Mouse (Mus musculus) liver, adult 10 weeks (tissue): Measurements from ENCODE around the gene 6430550D23Rik. TPM values are rescaled to one million over a fixed set of nuclear protein-coding genes. Genes with fewer than 3 reads are reported as not detected.

Experiments used
- polyA plus RNA-seq: library from polyadenylated mRNA; stranded (reverse); fragments of 350-450 nt; fragmentation: Illumina TruSeq; extraction: RNeasy Lipid Tissue Mini Kit (QIAGEN cat#74804); gene quantifications from one replicate; pipeline ENCODE4 v1.2.3, GENCODE M21; 2014; ENCODE audit warnings: low read depth, low replicate concordance

The 6430550D23Rik gene
- polyA plus RNA-seq: 2.9 TPM

DNA sequence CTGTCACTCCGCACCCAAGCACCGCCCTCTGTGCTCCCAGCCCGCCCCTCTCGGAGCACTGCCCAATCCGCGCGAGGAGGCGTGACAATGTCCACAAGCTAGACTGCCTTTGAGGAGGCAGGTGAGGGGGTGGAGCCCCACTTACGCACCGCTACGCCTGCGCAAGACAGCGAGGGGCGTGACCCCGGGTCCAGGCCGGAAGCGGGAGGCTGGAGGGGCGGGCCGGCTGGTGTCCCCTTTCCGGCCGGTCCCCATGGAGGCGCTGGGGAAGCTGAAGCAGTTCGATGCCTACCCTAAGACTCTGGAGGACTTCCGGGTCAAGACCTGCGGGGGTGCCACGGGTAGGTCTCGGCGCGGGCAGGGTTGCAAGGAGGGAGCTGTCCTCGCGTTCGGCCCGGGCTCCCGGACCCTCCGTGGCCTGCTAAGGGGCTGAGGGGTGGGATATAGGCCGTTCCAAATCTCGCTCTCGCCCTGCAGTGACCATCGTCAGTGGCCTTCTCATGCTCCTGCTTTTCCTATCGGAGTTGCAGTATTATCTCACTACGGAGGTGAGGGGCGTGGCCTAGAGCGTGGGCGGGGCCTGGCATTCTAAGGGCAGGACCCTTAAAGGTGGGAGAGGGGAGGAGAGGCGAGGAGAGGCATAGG, at the start of gene 6430550D23Rik, which contains the start of gene Ergic3:
Gene 6430550D23Rik, minus strand, starts transcription at position 90 of the 645 bp plus-strand sequence.
Gene Ergic3, plus strand, starts transcription at position 158 of the 645 bp plus-strand sequence.

DNA sequence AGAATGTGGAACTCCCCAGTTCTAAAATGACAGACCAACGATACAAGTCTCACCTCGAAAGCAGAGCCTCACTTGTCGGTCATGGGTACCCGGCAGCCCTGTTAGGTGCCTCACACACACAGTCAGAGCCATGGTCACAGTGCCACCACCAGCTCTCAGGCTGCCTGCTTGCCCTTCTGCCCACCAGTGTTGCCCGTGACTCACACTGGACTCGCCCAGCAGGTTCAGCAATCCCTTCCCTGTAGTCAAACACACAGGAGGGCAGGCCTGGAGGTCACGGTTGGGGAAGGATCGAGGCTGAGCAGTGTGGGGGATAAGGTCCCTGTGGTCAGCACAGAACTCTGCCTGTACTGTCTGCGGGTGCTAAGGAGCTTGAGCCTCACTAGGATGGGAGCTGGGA, 45.0 kb upstream of the 6430550D23Rik start, which contains the start of gene Fer1l4:
Gene Fer1l4, minus strand, starts transcription at position 132 of the 400 bp plus-strand sequence.

DNA sequence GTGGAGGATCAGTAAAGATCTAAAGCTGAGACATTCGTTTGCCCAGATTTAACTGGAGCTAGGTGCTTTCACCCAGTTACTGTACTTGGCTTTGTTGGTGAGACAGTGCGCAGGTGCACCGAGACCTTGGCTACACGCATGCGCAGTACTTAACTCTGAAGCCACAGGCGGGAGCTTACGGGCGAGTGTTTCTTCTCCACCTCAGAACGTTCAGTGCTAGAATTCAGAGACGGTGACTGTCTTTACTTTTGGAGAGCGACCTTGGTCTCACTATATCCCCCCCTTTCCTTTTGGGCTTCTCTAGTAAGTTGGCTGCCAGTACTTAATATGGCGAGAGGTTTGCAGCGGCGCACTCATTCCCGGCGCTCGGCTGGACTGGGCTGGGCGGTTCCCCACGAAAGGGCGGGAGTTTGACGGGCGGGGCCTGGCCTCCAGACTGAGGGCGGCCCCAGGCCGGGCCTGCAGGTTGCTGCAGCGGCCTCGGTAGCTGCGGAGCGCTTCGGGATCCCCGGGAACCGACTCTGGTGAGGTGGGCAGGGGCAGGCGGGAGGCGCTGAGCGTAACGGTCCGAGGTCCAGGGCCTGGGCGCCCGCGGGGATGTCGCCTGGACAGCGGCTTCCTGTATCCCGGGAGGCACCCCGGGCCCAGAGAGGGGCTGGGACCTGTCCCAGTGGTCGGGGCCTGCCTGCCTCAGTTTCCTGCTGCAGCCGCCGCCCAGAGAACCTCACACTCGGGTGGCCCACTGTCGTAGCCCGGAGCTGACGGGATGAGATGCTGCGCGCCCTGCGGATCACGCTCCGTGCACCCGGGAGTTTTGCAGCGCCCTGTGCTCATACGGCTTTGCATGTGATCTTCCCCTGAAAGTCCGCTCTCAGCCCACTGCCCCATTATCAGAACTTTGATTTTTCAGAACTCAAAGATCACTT, 51.4 kb downstream of the 6430550D23Rik start, which contains the start of gene Cep250:
Gene Cep250, plus strand, starts transcription at position 325 of the 926 bp plus-strand sequence.

DNA sequence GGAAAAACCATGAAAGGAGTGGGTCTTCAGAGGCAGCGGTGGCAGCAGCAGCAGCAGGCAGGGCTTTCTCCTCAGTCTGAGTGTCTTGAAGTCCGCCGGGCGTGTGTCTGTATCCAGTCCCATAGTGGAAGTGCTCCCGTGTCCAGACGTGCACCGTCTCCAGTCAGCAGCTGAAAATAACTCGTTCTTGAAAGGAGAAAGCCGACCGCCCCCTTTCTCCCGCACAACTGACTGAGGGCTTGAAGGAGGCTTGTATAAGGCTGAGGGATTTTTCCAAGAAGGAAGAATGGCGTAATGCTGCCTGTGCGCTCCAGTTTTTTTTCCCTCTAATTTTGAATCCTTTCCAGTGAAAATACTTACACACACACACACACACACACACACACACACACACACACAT, 62.7 kb downstream of the 6430550D23Rik start, which contains the start of gene Gdf5:
Gene Gdf5, minus strand, starts transcription at position 244 of the 400 bp plus-strand sequence.

DNA sequence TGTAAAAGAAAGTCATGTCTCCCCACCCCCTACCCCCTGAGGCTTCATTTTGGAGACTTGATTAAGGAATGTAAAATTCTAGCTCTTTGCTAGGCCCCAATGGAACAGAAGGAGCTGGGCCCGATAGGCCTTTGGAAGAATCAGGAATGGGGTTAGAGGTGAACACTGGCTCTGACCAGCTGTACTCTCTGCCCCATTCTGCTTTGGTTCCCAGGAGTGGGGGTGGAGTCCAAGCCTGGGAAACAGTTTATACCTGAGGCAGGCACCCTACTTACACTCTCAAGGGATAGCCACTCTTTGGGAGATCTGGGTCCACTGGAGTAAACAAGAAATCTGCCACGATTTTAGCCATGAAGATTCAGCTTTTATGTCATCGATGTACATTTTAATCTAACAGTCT, 67.1 kb downstream of the 6430550D23Rik start, which contains the start of gene Gm15557:
Gene Gm15557, plus strand, starts transcription at position 48 of the 400 bp plus-strand sequence.

DNA sequence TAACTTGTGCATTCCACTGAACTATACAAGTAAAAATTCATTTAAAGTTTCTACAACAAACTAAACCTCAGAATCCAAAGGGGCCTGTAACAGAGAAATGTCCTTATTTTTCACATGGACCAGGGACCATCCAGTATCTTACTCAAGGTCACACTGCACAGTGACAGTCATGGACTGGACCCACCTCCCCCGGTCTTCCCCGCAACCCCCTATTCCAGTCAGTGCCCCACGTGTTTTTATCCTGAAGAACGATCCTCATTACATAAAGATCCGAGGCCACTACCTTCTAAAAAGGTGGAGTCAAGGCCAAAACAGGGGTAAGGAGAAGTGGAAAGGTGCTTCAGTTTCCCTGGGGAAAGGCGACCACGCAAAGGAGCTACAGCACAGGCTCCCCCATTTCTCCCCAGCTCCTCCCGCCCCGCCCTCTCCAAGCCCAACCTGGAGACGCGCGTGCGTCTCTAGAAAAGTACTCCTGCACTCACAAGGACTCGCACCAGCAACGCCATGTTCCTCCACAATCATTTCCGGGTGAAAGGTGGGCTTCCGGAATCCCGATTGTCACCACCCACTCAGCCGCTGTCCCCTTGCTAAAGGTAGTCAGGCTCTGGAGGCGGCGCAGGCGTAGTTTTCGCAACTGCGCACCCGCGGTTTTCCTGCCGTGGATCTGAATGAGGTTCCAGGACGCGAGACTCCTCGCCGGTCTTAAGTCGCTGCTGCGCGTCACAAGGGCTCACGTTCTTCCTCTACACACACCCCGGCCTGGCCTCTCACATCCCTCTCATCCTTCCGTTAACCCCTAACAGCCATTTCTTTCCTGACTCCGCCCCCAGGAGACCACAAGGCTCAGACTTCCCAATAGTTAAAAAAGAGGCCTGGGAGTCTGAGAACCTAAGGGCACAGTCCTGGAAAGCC, 78.0 kb downstream of the 6430550D23Rik start, which contains the start of gene Uqcc1:
Gene Uqcc1, minus strand, starts transcription at position 780 of the 912 bp plus-strand sequence.

Other genes with a start within 250 kb of the 6430550D23Rik start
- gene Mmp24, start 232.6 kb downstream of the 6430550D23Rik start, polyA plus RNA-seq: not detected
- gene BC029722, start 188.6 kb downstream of the 6430550D23Rik start, polyA plus RNA-seq: 6.1 TPM
- gene Eif6, start 181.1 kb downstream of the 6430550D23Rik start, polyA plus RNA-seq: 15.9 TPM
- not detected for gene Fam83c, start 173.1 kb downstream of the 6430550D23Rik start, polyA plus RNA-seq
- gene Uqcc1, start 77.7 kb downstream of the 6430550D23Rik start, polyA plus RNA-seq: 33.9 TPM
- not detected for gene Gm15557, start 67.2 kb downstream of the 6430550D23Rik start, polyA plus RNA-seq
- not detected for gene Gdf5, start 62.6 kb downstream of the 6430550D23Rik start, polyA plus RNA-seq
- 0.66 TPM for gene Cep250, start 51.5 kb downstream of the 6430550D23Rik start, polyA plus RNA-seq
- gene Ergic3, start 68 bp upstream of the 6430550D23Rik start, polyA plus RNA-seq: 15.9 TPM
- gene Fer1l4, start 45.0 kb upstream of the 6430550D23Rik start, polyA plus RNA-seq: not detected
- gene Spag4, start 57.2 kb upstream of the 6430550D23Rik start, polyA plus RNA-seq: 0.29 TPM
- 21.6 TPM for gene Cpne1, start 104.0 kb upstream of the 6430550D23Rik start, polyA plus RNA-seq
- gene Rbm12, start 104.0 kb upstream of the 6430550D23Rik start, polyA plus RNA-seq: 4.4 TPM
- 3.5 TPM for gene Gm28036, start 119.1 kb upstream of the 6430550D23Rik start, polyA plus RNA-seq
- 9.2 TPM for gene Romo1, start 136.1 kb upstream of the 6430550D23Rik start, polyA plus RNA-seq
- 92.7 TPM for gene Nfs1, start 136.2 kb upstream of the 6430550D23Rik start, polyA plus RNA-seq
- 230 TPM for gene Rbm39, start 172.3 kb upstream of the 6430550D23Rik start, polyA plus RNA-seq
- gene Phf20, start 188.5 kb upstream of the 6430550D23Rik start, polyA plus RNA-seq: 4.8 TPM